Mouse (Mus musculus) ovary, postnatal 36 days (tissue): ENCODE data around the gene Rpgrip1l.

Source experiments
- DNase-seq: peaks from one replicate; pipeline ENCODE4 v3.0.0; 2022; ENCODE audit warnings: low spot score, mixed read lengths

The Rpgrip1l gene

GRCm38 (mm10) chr8:91329056-91329455, 16.0 kb upstream of the Rpgrip1l start:
- DNase-seq, result no peak

GRCm38 (mm10) chr8:91327471-91328205, 14.6 kb upstream of the Rpgrip1l start:
- DNase-seq, result no peak

GRCm38 (mm10) chr8:91326946-91327345, 13.9 kb upstream of the Rpgrip1l start:
- no peak for DNase-seq

GRCm38 (mm10) chr8:91326018-91326417, 13.0 kb upstream of the Rpgrip1l start:
- DNase-seq, result no peak

GRCm38 (mm10) chr8:91324916-91325315, 11.9 kb upstream of the Rpgrip1l start:
- no peak for DNase-seq

GRCm38 (mm10) chr8:91324271-91324670, 11.2 kb upstream of the Rpgrip1l start:
- DNase-seq, result no peak

GRCm38 (mm10) chr8:91323511-91323910, 10.4 kb upstream of the Rpgrip1l start:
- no peak for DNase-seq

- DNase-seq, result no peak
Measured at GRCm38 (mm10) chr8:91318938-91319729, 6.1 kb upstream of the Rpgrip1l start.

GRCm38 (mm10) chr8:91317567-91318227, 4.6 kb upstream of the Rpgrip1l start:
- DNase-seq, result no peak

GRCm38 (mm10) chr8:91312342-91312741, 720 bp downstream of the Rpgrip1l start:
- DNase-seq, result no peak

GRCm38 (mm10) chr8:91304481-91305386, 8.3 kb downstream of the Rpgrip1l start:
- no peak for DNase-seq

- DNase-seq, result no peak
Measured at GRCm38 (mm10) chr8:91298672-91299071, 14.4 kb downstream of the Rpgrip1l start.

- no peak for DNase-seq
Measured at GRCm38 (mm10) chr8:91295786-91296185, 17.3 kb downstream of the Rpgrip1l start.

GRCm38 (mm10) chr8:91290576-91290975, 22.5 kb downstream of the Rpgrip1l start:
- no peak for DNase-seq

GRCm38 (mm10) chr8:91286237-91286636, 26.8 kb downstream of the Rpgrip1l start:
- no peak for DNase-seq

GRCm38 (mm10) chr8:91283815-91284214, 29.2 kb downstream of the Rpgrip1l start:
- no peak for DNase-seq

- DNase-seq, result no peak
Measured at GRCm38 (mm10) chr8:91282655-91283054, 30.4 kb downstream of the Rpgrip1l start.

- DNase-seq, result no peak
Measured at GRCm38 (mm10) chr8:91281545-91281944, 31.5 kb downstream of the Rpgrip1l start.

GRCm38 (mm10) chr8:91280467-91281212, 32.4 kb downstream of the Rpgrip1l start:
- DNase-seq, result no peak

- no peak for DNase-seq
Measured at GRCm38 (mm10) chr8:91278060-91278459, 35.0 kb downstream of the Rpgrip1l start.

GRCm38 (mm10) chr8:91276337-91276736, 36.7 kb downstream of the Rpgrip1l start:
- DNase-seq, result no peak
